In genomic region chr11:98075195-98075808, GRCm38 (mm10) we compare ENCODE assay signal across 9 mouse cellular contexts. TPM values are rescaled to one million over a fixed set of nuclear protein-coding genes. Genes with fewer than 3 reads are reported as not detected.
DNase-seq lines count a peak whose midpoint lies in the region; ATAC-seq and TF ChIP-seq lines count a peak whose summit lies in the region.
"Had no signal": no experiment of that assay in that cellular context is flagged by ENCODE, and none has a peak within 500 bp of the region (broad histone marks: within the 10 kb centered on the region; RNA-seq: fewer than 3 reads in every experiment).

No protein-coding gene starts in this region.

- peaks cover 9% of the 10 kb centered on the region; the same call in 1 of the 2 replicates for H3K9me3 ChIP-seq in G1E (replicated peaks)
- no peaks in the 10 kb centered on the region for H3K9me3 ChIP-seq in lung, embryonic 16.5 days (ENCODE audit: control insufficient read depth, low read length)
- H3K9me3 ChIP-seq: liver, embryonic 15.5 days had no signal

- H3K4me1 ChIP-seq in G1E (ENCODE audit: insufficient read depth, low read depth, low read length) = peaks cover 6% of the 10 kb centered on the region
- no peaks in the 10 kb centered on the region for H3K4me1 ChIP-seq in lung, embryonic 16.5 days (replicated peaks; ENCODE audit: control insufficient read depth, insufficient read depth, low read length)
- H3K4me1 ChIP-seq: liver, embryonic 15.5 days had no signal

- TF ChIP-seq CTCF in G1E (IDR thresholded peaks at IDR 0.05; ENCODE audit: low read depth, low read length) = peak; percentile 77
- TF ChIP-seq CTCF in layer of hippocampus, adult 2 months (conservative IDR thresholded peaks at IDR 0.05) = peak; percentile 96

- no peak for ATAC-seq in G1E (ENCODE audit: extremely low read depth, insufficient number of reproducible peaks, low FRiP score, poor library complexity, severe bottlenecking)
- peak; percentile 57 for ATAC-seq in lung, embryonic 16.5 days (ENCODE audit: low read depth)

- no peak overlapping the region for H3K27ac ChIP-seq in layer of hippocampus, adult 2 months
- no peak overlapping the region for H3K27ac ChIP-seq in lung, embryonic 16.5 days (ENCODE audit: low read length)
- H3K27ac ChIP-seq: liver, embryonic 15.5 days had no signal

- peak; percentile 52 for DNase-seq in G1E (ENCODE audit: low spot score)
- DNase-seq in cerebellum, adult 18-20 months = peak; percentile 91 to 96
- peak; percentile 89 for DNase-seq in forelimb bud, embryonic 11.5 days (ENCODE audit: low read depth, low spot score)
- DNase-seq in heart, postnatal 4 days = peak; percentile 95
- DNase-seq in layer of hippocampus, adult 2 months (ENCODE audit: low spot score in 2 of 2) = peak; percentile 82 to 95
- DNase-seq in ovary, postnatal 10 days (ENCODE audit: low spot score) = peak; percentile 86
- peak; percentile 87 for DNase-seq in thymus, postnatal 0 days (ENCODE audit: low spot score)

- no peak overlapping the region for H3K4me3 ChIP-seq in G1E (ENCODE audit: low read depth, low read length)
- no peak overlapping the region for H3K4me3 ChIP-seq in layer of hippocampus, adult 2 months
- no peak overlapping the region for H3K4me3 ChIP-seq in lung, embryonic 16.5 days (ENCODE audit: low read length)
- H3K4me3 ChIP-seq: liver, embryonic 15.5 days had no signal

- peaks cover 22% of the 10 kb centered on the region for H3K27me3 ChIP-seq in G1E (ENCODE audit: insufficient read depth, low read length)
- H3K27me3 ChIP-seq in lung, embryonic 16.5 days (ENCODE audit: control insufficient read depth, insufficient read depth, low read depth, low read length) = no peaks in the 10 kb centered on the region

- H3K9ac ChIP-seq in lung, embryonic 16.5 days (ENCODE audit: low read length) = no peak overlapping the region
- H3K9ac ChIP-seq: liver, embryonic 15.5 days had no signal

- WGBS in lung, embryonic 16.5 days = 16% methylated on average over 13 of the region's 13 CpGs

- H3K36me3 ChIP-seq in G1E (replicated peaks) = no peaks in the 10 kb centered on the region
- H3K36me3 ChIP-seq in lung, embryonic 16.5 days (ENCODE audit: control insufficient read depth, insufficient read depth, low read length) = no peaks in the 10 kb centered on the region
- H3K36me3 ChIP-seq: liver, embryonic 15.5 days had no signal

- no peak overlapping the region for H3K4me2 ChIP-seq in lung, embryonic 16.5 days (ENCODE audit: low read depth, low read length)
- H3K4me2 ChIP-seq: liver, embryonic 15.5 days had no signal

RNA-seq across cellular contexts. Expression of gene Stac2, which starts 22.0 kb away (rescaled TPM):
- total RNA-seq in G1E (2014; fragmentation: Nextera tagmentation) (not detected in 2 replicates), G1E (2017) (0.05 TPM in 1 of 2 replicates, not detected in the other)
- polyA plus RNA-seq in G1E (2012) = not detected in 2 replicates
- total RNA-seq in heart, postnatal 4 days (2021) = under 1 TPM; 0.64 to 0.81 TPM
- total RNA-seq in layer of hippocampus, adult 2 months (2021) = 10 to 100 TPM; 50.2 to 50.8 TPM
- 0.11 and 0.29 TPM in 2 replicates for polyA plus RNA-seq in lung, embryonic 16.5 days (2015; fragmentation: Nextera tagmentation; extraction: Ambion mirVana)
- 0.23 and 0.45 TPM in 2 replicates for polyA plus RNA-seq in thymus, postnatal 0 days (2015; fragmentation: Nextera tagmentation; extraction: Ambion mirVana)

RNA-seq across cellular contexts. Expression of gene Rpl19, which starts 48.8 kb away (rescaled TPM):
- total RNA-seq in G1E (2014; fragmentation: Nextera tagmentation) (3,100 and 3,267 TPM in 2 replicates), G1E (2017) (2,161 and 2,395 TPM in 2 replicates)
- polyA plus RNA-seq in G1E (2012) = 2,216 and 2,673 TPM in 2 replicates
- total RNA-seq in heart, postnatal 4 days (2021) = 100 to 1,000 TPM; 795 to 849 TPM
- total RNA-seq in layer of hippocampus, adult 2 months (2021) = 100 to 1,000 TPM; 615 to 621 TPM
- polyA plus RNA-seq in lung, embryonic 16.5 days (2015; fragmentation: Nextera tagmentation; extraction: Ambion mirVana) = 999 and 1,043 TPM in 2 replicates
- 1,510 and 1,580 TPM in 2 replicates for polyA plus RNA-seq in thymus, postnatal 0 days (2015; fragmentation: Nextera tagmentation; extraction: Ambion mirVana)

RNA-seq across cellular contexts. Expression of gene Cacnb1, which starts 52.5 kb away (rescaled TPM):
- 1.4 TPM in 1 of 2 replicates, not detected in the other for total RNA-seq in G1E (2014; fragmentation: Nextera tagmentation)
- total RNA-seq in G1E (2017) = 0.05 and 0.41 TPM in 2 replicates
- 0.61 and 0.63 TPM in 2 replicates for polyA plus RNA-seq in G1E (2012)
- 1 to 10 TPM; 7.4 to 7.5 TPM for total RNA-seq in heart, postnatal 4 days (2021)
- total RNA-seq in layer of hippocampus, adult 2 months (2021) = 100 to 1,000 TPM; 139 to 142 TPM
- polyA plus RNA-seq in lung, embryonic 16.5 days (2015; fragmentation: Nextera tagmentation; extraction: Ambion mirVana) = 6.4 and 6.7 TPM in 2 replicates
- 3.9 and 5.0 TPM in 2 replicates for polyA plus RNA-seq in thymus, postnatal 0 days (2015; fragmentation: Nextera tagmentation; extraction: Ambion mirVana)

Comparison
In these comparisons a context has a peak if more than half of its experiments do, and no peak if none do; other contexts are left out.
1. RNA of gene Stac2, which starts 22.0 kb away (total RNA-seq): 50.2 to 50.8 TPM in layer of hippocampus, adult 2 months; 0.64 to 0.81 TPM in heart, postnatal 4 days and 0.05 TPM in G1E; every median in the first group is over 10 times any median in the second.
2. RNA of gene Cacnb1, which starts 52.5 kb away (total RNA-seq): 139 to 142 TPM in layer of hippocampus, adult 2 months; 7.4 to 7.5 TPM in heart, postnatal 4 days and 0.05 to 1.4 TPM in G1E; every median in the first group is over 10 times any median in the second.
3. Peak in every context shown above with its lines, with median percentiles within 50 percentile points of each other: DNase-seq.